Mouse (Mus musculus): Measurements from ENCODE around the gene Crlf1. TPM values are rescaled to one million over a fixed set of nuclear protein-coding genes. Genes with fewer than 3 reads are reported as not detected.

Gene Crlf1
- 98.7 and 112 TPM in 2 replicates for polyA plus RNA-seq (2015; fragmentation: Nextera tagmentation; extraction: Ambion mirVana)

DNA sequence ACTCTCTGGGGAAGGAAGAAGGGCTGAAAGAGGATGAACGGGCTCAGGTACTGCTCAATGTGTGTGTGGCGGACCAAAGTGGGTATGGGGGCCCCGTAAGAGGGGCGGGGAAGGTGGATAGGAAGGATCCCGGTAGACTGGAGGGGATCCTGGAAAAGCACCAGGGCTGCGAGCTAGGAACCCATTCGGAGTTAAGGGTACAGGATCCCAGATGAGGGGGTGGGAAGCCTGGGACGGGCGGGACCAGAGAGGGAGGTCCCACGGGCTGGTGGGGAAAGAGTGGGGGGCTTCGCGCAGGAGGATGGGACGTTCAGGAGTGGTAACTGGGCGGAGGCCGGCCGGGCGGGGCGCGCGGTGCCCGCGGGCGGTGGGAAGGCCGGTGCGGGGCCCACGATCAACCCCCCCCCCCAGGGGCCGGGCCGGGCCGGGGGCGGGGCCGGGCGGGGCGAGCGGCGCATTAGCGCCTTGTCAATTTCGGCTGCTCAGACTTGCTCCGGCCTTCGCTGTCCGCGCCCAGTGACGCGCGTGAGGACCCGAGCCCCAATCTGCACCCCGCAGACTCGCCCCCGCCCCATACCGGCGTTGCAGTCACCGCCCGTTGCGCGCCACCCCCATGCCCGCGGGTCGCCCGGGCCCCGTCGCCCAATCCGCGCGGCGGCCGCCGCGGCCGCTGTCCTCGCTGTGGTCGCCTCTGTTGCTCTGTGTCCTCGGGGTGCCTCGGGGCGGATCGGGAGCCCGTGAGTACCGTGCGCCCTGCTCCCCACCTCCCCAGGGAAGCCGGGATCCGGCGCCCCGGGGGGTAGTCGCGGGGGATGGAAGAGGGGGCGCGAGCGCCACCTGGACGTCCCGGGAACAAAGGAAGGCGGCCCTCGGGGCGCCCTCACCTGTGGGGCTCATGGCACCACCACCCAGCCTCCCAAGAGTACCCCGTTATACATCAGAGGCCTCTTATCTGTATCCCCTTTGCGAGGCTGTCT lies at the start of gene Crlf1:
Crlf1 (plus strand) TSS at position 495 of the 977 bp plus-strand sequence.
- Histone ChIP-seq H3K27me3 (replicated peaks; ENCODE audit: insufficient read depth, low read length) (peaks cover 50% of the 10 kb centered on the region), H3K4me1 (ENCODE audit: insufficient read depth, low read depth, low read length) (peaks cover 28% of the 10 kb centered on the region), H3K4me3 (ENCODE audit: low read depth, low read length) (peak within 1 kb of the TSS; percentile 49), H3K36me3 (ENCODE audit: insufficient read depth, low read length) (no peaks in the 10 kb centered on the region), H3K9me3 (ENCODE audit: low read length) (no peaks in the 10 kb centered on the region), H3K9ac (replicated peaks; ENCODE audit: low read depth) (peak within 1 kb of the TSS; percentile 26; the same call in 1 of the 2 replicates), H3K27ac (ENCODE audit: low read length) (no peak within 1 kb of the TSS), H3K4me2 (replicated peaks; ENCODE audit: low read depth, low read length) (peak within 1 kb of the TSS; percentile 82)
- WGBS, result under 1% methylated on average over 49 of the region's 93 CpGs
- no peak for TF ChIP-seq CTCF (IDR thresholded peaks at IDR 0.05)
- TF ChIP-seq EP300 (IDR thresholded peaks at IDR 0.05), result no peak
- no peak for DNase-seq (ENCODE audit: low spot score)
- ATAC-seq, result peak; percentile 15; the same call in 1 of the 2 replicates

DNA sequence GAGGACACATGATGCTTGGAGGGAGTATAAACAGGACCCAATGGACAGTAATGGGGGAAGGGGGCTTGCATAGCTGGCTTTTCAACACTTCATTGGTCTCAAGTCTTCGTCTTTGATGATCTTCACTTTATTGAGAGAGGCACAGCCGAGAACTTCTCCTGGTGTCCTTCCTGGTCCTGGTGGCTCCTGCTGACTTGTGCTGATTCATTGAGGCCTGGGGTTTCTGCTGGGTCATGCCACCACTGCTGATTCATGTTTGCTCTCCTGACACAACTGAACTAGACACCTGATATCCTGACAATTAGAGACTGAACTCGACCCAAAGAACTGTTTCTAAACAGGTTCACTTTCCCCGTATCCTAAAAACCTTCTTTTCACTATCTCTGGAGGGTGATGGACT lies 49.6 kb upstream of the Crlf1 start:
- TF ChIP-seq CTCF (IDR thresholded peaks at IDR 0.05) (no peak), EP300 (IDR thresholded peaks at IDR 0.05) (no peak)
- 74% methylated on average over 4 of the region's 4 CpGs for WGBS
- H3K27me3 ChIP-seq (replicated peaks; ENCODE audit: insufficient read depth, low read length), result no peaks in the 10 kb centered on the region
- peaks cover 6% of the 10 kb centered on the region; the same call in 1 of the 2 replicates for H3K4me1 ChIP-seq (ENCODE audit: insufficient read depth, low read depth, low read length)
- H3K4me2 ChIP-seq (replicated peaks; ENCODE audit: low read depth, low read length), result no peak overlapping the region
- DNase-seq (ENCODE audit: low spot score) (no peak), ATAC-seq (no peak)
- H3K4me3 ChIP-seq (ENCODE audit: low read depth, low read length), result no peak overlapping the region
- no peaks in the 10 kb centered on the region for H3K36me3 ChIP-seq (ENCODE audit: insufficient read depth, low read length)
- no peak overlapping the region for H3K27ac ChIP-seq (ENCODE audit: low read length)
- H3K9ac ChIP-seq (replicated peaks; ENCODE audit: low read depth), result no peak overlapping the region
- H3K9me3 ChIP-seq (ENCODE audit: low read length), result no peaks in the 10 kb centered on the region

DNA sequence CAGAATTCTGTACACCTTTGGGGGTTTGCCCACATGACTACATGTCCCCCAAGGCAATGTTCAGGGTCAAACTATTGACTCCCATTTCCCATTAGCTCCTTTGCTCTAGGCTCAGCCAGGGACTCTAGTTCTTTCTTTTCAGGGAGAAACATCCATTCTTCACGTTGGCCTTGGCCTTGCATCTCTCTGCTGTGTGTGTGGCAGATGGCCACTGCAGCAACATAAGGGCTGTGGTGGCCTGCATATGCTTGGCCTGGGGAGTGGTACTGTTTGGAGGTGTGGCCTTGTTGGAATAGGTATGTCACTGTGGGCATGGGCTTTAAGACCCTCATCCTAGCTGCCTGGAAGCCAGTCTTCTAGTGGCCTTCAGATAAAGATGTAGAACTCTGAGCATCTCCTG lies 47.0 kb upstream of the Crlf1 start:
- no peak for TF ChIP-seq CTCF (IDR thresholded peaks at IDR 0.05)
- TF ChIP-seq EP300 (IDR thresholded peaks at IDR 0.05), result no peak
- no peak overlapping the region for H3K27ac ChIP-seq (ENCODE audit: low read length)
- no peak overlapping the region for H3K4me3 ChIP-seq (ENCODE audit: low read depth, low read length)
- H3K36me3 ChIP-seq (ENCODE audit: insufficient read depth, low read length), result no peaks in the 10 kb centered on the region
- H3K27me3 ChIP-seq (replicated peaks; ENCODE audit: insufficient read depth, low read length), result no peaks in the 10 kb centered on the region
- no peaks in the 10 kb centered on the region for H3K9me3 ChIP-seq (ENCODE audit: low read length)
- H3K4me2 ChIP-seq (replicated peaks; ENCODE audit: low read depth, low read length), result no peak overlapping the region
- H3K4me1 ChIP-seq (ENCODE audit: insufficient read depth, low read depth, low read length), result no peaks in the 10 kb centered on the region
- WGBS, result 70% methylated on average over 1 of the region's 1 CpGs
- no peak overlapping the region for H3K9ac ChIP-seq (replicated peaks; ENCODE audit: low read depth)
- DNase-seq (ENCODE audit: low spot score), result no peak
- no peak for ATAC-seq

DNA sequence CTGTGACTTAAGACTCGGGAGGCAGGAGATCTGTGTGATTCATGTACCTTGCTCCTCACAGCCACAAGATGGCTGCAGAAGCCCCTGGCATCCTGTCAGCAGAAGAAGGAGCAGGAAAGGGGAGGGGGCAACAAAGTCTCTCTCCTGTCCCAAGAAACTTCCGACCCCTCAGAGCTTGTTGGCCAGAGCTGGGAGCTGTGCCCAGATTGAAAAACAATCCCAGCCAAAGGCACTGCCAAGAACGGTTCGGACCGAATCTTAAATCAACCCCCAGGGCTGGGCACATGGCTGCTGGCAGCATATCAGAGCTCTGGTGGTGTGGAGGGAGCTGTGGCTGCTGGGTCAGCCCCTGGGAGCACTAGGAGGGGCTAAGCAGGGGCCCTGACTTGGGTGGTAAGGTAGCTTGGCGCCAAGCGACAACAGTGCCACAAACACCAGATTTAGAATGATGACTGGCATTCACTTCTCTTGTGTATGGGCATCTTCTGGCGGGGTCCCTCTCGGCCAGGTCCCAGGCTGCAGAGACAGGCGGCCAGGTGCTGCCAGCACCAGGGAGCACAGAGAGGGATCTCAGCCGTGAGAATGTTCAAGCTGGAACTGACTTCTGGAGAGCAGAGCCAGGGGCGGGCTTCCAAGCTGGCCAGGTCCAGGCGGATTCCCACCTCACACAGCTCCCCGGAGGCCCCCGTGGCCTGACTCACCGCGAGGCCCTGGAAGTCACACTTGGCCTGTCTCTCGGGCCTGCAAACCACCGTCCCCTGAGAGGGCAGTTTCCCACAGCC lies 45.1 kb upstream of the Crlf1 start:
- Histone ChIP-seq H3K4me1 (ENCODE audit: insufficient read depth, low read depth, low read length) (no peaks in the 10 kb centered on the region), H3K27ac (ENCODE audit: low read length) (no peak overlapping the region), H3K4me2 (replicated peaks; ENCODE audit: low read depth, low read length) (no peak overlapping the region), H3K9me3 (ENCODE audit: low read length) (no peaks in the 10 kb centered on the region), H3K9ac (replicated peaks; ENCODE audit: low read depth) (no peak overlapping the region), H3K27me3 (replicated peaks; ENCODE audit: insufficient read depth, low read length) (no peaks in the 10 kb centered on the region), H3K36me3 (ENCODE audit: insufficient read depth, low read length) (0 out of 2 replicates have a peak, but pooled peaks cover 9% of the 10 kb centered on the region), H3K4me3 (ENCODE audit: low read depth, low read length) (no peak overlapping the region)
- DNase-seq (ENCODE audit: low spot score), result no peak
- TF ChIP-seq CTCF (IDR thresholded peaks at IDR 0.05) (peak; percentile 34), EP300 (IDR thresholded peaks at IDR 0.05) (no peak)
- WGBS, result 53% methylated on average over 19 of the region's 19 CpGs
- ATAC-seq, result peak; percentile 32

DNA sequence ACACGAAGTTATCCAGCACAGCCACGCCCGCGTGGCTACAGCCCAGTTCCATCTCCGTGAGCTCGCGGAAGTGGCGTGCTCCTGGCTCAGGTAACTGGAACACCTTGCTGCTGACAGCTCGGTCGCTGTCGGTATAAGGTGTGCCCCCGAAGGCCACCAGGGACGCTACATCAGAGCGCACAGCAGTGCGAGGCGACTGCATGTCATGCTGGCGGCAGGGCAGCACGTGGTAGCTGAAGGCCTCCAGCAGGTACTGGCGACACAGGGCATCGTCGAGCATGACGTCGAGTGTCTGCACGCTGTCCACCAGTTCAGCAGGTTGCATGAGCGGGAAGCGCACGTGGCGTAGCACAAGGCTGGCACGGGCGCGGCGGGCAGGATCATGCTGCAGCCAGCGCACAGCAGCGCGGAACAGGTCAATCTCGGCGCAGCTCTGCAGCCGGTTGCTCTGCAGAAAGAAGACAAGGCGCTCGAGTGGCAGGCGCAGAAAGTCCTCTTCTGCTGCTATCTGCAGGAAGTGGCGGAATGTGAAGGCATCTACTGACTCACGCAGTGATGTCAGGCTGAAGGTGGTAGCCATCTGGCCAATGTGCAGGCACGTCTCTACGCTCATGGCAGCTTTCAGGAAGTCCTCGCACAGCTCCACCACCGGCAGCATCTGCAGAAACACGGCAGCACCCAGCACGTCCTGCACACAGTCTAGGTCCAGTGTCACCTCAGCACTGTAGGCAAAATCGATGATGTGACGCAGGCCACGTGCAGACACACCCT lies 40.6 kb upstream of the Crlf1 start:
- Histone ChIP-seq H3K27ac (ENCODE audit: low read length) (no peak overlapping the region), H3K4me2 (replicated peaks; ENCODE audit: low read depth, low read length) (no peak overlapping the region), H3K36me3 (ENCODE audit: insufficient read depth, low read length) (0 out of 2 replicates have a peak, but pooled peaks cover 9% of the 10 kb centered on the region), H3K27me3 (replicated peaks; ENCODE audit: insufficient read depth, low read length) (no peaks in the 10 kb centered on the region), H3K9me3 (ENCODE audit: low read length) (no peaks in the 10 kb centered on the region), H3K4me3 (ENCODE audit: low read depth, low read length) (no peak overlapping the region), H3K4me1 (ENCODE audit: insufficient read depth, low read depth, low read length) (no peaks in the 10 kb centered on the region), H3K9ac (replicated peaks; ENCODE audit: low read depth) (no peak overlapping the region)
- no peak for TF ChIP-seq CTCF (IDR thresholded peaks at IDR 0.05)
- no peak for TF ChIP-seq EP300 (IDR thresholded peaks at IDR 0.05)
- ATAC-seq (peak; percentile 9; the same call in 1 of the 2 replicates), DNase-seq (ENCODE audit: low spot score) (no peak)
- 64% methylated on average over 52 of the region's 52 CpGs for WGBS

Measured in lung, postnatal 0 days (tissue).